Mouse (Mus musculus) hindbrain, embryonic 11.5 days (tissue): ENCODE data around the gene Selenos. TPM values are rescaled to one million over a fixed set of nuclear protein-coding genes. Genes with fewer than 3 reads are reported as not detected.
A peak's percentile ranks its signal among the peaks of the same experiment; 100 is the strongest.

ENCODE experiments used
- ATAC-seq: fragments of 200-750 bp; cut with Nextera tagmentation; 2 replicates; pipeline ENCODE4 v1.8.0; 2017; ENCODE audit warnings: mild to moderate bottlenecking, moderate TSS enrichment, moderate library complexity; ENCODE audit not compliant: low FRiP score
- DNase-seq: peaks from one replicate; pipeline ENCODE4 v3.0.0-alpha.2; 2015; ENCODE audit warnings: low spot score
- H3K27ac ChIP-seq: fragments of 300-500 bp; sonication (generic); 2 replicates; pipeline ENCODE4 v1.5.1; 2014; ENCODE audit warnings: mild to moderate bottlenecking, low read depth, low read length
- H3K27me3 ChIP-seq: fragments of 300-500 bp; sonication (generic); 2 replicates; pipeline ENCODE4 v1.6.1; 2014; ENCODE audit warnings: mild to moderate bottlenecking, low read length, moderate library complexity, mixed read lengths; ENCODE audit not compliant: control insufficient read depth, insufficient read depth
- H3K36me3 ChIP-seq: fragments of 300-500 bp; sonication (generic); 2 replicates; pipeline ENCODE4 v1.6.1; 2014; ENCODE audit warnings: mild to moderate bottlenecking, low read length, moderate library complexity, mixed read lengths; ENCODE audit not compliant: control insufficient read depth, insufficient read depth
- H3K4me1 ChIP-seq: fragments of 300-500 bp; sonication (generic); replicated peaks from 2 replicates; pipeline ENCODE4 v1.6.1; 2014; ENCODE audit warnings: low read length, mixed read lengths; ENCODE audit not compliant: control insufficient read depth, insufficient read depth
- H3K4me2 ChIP-seq: fragments of 300-500 bp; sonication (generic); replicated peaks from 2 replicates; pipeline ENCODE4 v1.6.1; 2014; ENCODE audit warnings: mild to moderate bottlenecking, low read depth, low read length
- H3K4me3 ChIP-seq: fragments of 300-500 bp; sonication (generic); 2 replicates; pipeline ENCODE4 v1.5.1; 2014; ENCODE audit warnings: low read depth, low read length
- H3K9ac ChIP-seq: fragments of 300-500 bp; sonication (generic); 2 replicates; pipeline ENCODE4 v1.6.1; 2014; ENCODE audit warnings: low read depth, low read length
- H3K9me3 ChIP-seq: fragments of 300-500 bp; sonication (generic); 2 replicates; pipeline ENCODE4 v1.6.1; 2016; ENCODE audit warnings: low read length; ENCODE audit not compliant: control insufficient read depth
- WGBS: fragments of 180-500 bp; shearing (Covaris S2); extraction: QIAGEN DNeasy Blood & Tissue Kit; methylation state at CpG from one replicate; pipeline ENCODE4 v1.1.7; 2014; 5-methylcytosine and 5-hydroxymethylcytosine counted together
- polyA plus RNA-seq: library from polyadenylated mRNA; unstranded; fragments of >200 nt; fragmentation: Nextera tagmentation; extraction: Ambion mirVana; gene quantifications from 2 replicates; pipeline ENCODE4 v1.2.1, GENCODE M21; 2014

The Selenos gene
- polyA plus RNA-seq, 1 experiment from 2014 or later: 88.2 TPM

GRCm38 (mm10) chr7:66061057-66061456, 18.4 kb upstream of the Selenos start:
- no peaks in the 10 kb centered on the region for H3K9me3 ChIP-seq
- 0 out of 2 replicates have a peak overlapping the region, but pooled peaks have one; percentile 53 for H3K27ac ChIP-seq
- WGBS: 3% methylated on average over 14 of the region's 14 CpGs
- peak overlapping the region; percentile 86 for H3K9ac ChIP-seq
- peak overlapping the region; percentile 97 for H3K4me3 ChIP-seq
- H3K36me3 ChIP-seq: no peaks in the 10 kb centered on the region
- DNase-seq (no peak), ATAC-seq (0 out of 2 replicates have a peak, but pooled peaks have one; percentile 10)
- H3K4me1 ChIP-seq: no peaks in the 10 kb centered on the region; the same call in 1 of the 2 replicates
- peak overlapping the region; percentile 75 for H3K4me2 ChIP-seq
- no peaks in the 10 kb centered on the region for H3K27me3 ChIP-seq

GRCm38 (mm10) chr7:66076411-66076810, 3.0 kb upstream of the Selenos start:
- Histone ChIP-seq H3K27me3 (no peaks in the 10 kb centered on the region), H3K4me1 (no peaks in the 10 kb centered on the region; the same call in 1 of the 2 replicates), H3K4me2 (no peak overlapping the region), H3K9me3 (no peaks in the 10 kb centered on the region), H3K27ac (no peak overlapping the region), H3K36me3 (0 out of 2 replicates have a peak, but pooled peaks cover 10% of the 10 kb centered on the region), H3K4me3 (no peak overlapping the region), H3K9ac (no peak overlapping the region)
- ATAC-seq (no peak), DNase-seq (no peak)
- WGBS: 96% methylated on average over 2 of the region's 2 CpGs

- peak overlapping the region; percentile 77 for H3K4me3 ChIP-seq
- H3K9me3 ChIP-seq: no peaks in the 10 kb centered on the region
- H3K36me3 ChIP-seq: 0 out of 2 replicates have a peak, but pooled peaks cover 5% of the 10 kb centered on the region
- H3K27me3 ChIP-seq: no peaks in the 10 kb centered on the region
- H3K9ac ChIP-seq: peak overlapping the region; percentile 72
- no peak overlapping the region for H3K27ac ChIP-seq
- H3K4me1 ChIP-seq: no peaks in the 10 kb centered on the region; the same call in 1 of the 2 replicates
- DNase-seq: peak; percentile 11
- H3K4me2 ChIP-seq: peak overlapping the region; percentile 68
- no peak for ATAC-seq
- whole genome bisulfite sequencing: 34% methylated on average over 5 of the region's 5 CpGs
These were observed 773 bp downstream of the Selenos start for GRCm38 (mm10) chr7:66080231-66080613.

- WGBS: 85% methylated on average over 6 of the region's 6 CpGs
- no peaks in the 10 kb centered on the region; the same call in 1 of the 2 replicates for H3K4me1 ChIP-seq
- H3K9me3 ChIP-seq: no peaks in the 10 kb centered on the region
- no peaks in the 10 kb centered on the region for H3K27me3 ChIP-seq
- ATAC-seq (no peak), DNase-seq (no peak)
- H3K4me3 ChIP-seq: no peak overlapping the region
- no peak overlapping the region for H3K4me2 ChIP-seq
- peaks cover 13% of the 10 kb centered on the region; the same call in 1 of the 2 replicates for H3K36me3 ChIP-seq
- H3K9ac ChIP-seq: no peak overlapping the region
- H3K27ac ChIP-seq: no peak overlapping the region
These were observed 4.3 kb downstream of the Selenos start for GRCm38 (mm10) chr7:66083757-66084156.

DNA sequence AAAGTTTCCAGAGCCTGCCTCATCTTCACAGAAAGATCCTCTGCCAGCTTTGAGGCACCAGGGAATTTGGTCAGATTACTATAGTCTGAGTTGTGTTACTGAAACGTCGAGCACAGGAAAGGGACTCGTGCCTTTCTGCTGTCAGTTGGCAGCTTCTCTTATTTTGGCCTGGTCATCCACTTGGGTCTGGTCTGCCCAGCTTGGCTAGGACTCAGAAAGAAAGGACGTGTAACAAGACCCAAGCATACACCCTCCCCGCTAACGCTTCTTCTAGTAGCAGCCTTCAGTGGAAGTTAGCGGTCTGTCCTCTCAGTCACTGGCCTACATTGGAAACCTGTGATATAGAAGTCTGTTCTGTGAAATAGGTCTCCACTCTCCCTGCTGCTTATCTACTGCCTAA, 5.1 kb downstream of the Selenos start:
- no peak overlapping the region for H3K4me3 ChIP-seq
- peaks cover 13% of the 10 kb centered on the region; the same call in 1 of the 2 replicates for H3K36me3 ChIP-seq
- no peaks in the 10 kb centered on the region; the same call in 1 of the 2 replicates for H3K4me1 ChIP-seq
- no peak overlapping the region for H3K9ac ChIP-seq
- H3K27me3 ChIP-seq: no peaks in the 10 kb centered on the region
- no peaks in the 10 kb centered on the region for H3K9me3 ChIP-seq
- ATAC-seq (no peak), DNase-seq (no peak)
- H3K27ac ChIP-seq: no peak overlapping the region
- 89% methylated on average over 7 of the region's 7 CpGs for WGBS
- no peak overlapping the region for H3K4me2 ChIP-seq

DNA sequence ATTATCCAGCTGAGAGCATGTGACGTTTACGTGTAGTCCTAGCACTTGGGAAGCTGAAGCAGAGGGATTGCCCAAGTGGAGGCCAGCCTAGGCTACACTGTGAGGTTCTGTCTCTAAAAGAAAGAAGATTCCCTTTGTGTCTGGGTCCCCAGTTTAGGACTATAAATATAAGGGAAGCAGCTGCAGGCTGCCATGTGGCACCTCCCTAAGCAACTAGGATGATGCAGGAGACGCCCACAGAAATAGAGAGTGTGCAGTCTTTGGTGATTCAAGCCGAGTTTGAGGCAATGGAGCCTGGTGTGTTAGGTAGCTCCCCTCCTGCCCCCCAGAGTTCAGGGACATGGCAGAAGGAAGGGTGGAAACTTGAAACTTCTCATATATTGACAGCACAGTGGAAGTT, 8.2 kb downstream of the Selenos start:
- H3K4me2 ChIP-seq: no peak overlapping the region
- no peaks in the 10 kb centered on the region for H3K4me1 ChIP-seq
- H3K36me3 ChIP-seq: peaks cover 17% of the 10 kb centered on the region; the same call in 1 of the 2 replicates
- DNase-seq (no peak), ATAC-seq (no peak)
- 91% methylated on average over 4 of the region's 4 CpGs for WGBS
- H3K27me3 ChIP-seq: no peaks in the 10 kb centered on the region
- H3K9ac ChIP-seq: no peak overlapping the region
- H3K27ac ChIP-seq: no peak overlapping the region
- no peak overlapping the region for H3K4me3 ChIP-seq
- H3K9me3 ChIP-seq: no peaks in the 10 kb centered on the region

DNA sequence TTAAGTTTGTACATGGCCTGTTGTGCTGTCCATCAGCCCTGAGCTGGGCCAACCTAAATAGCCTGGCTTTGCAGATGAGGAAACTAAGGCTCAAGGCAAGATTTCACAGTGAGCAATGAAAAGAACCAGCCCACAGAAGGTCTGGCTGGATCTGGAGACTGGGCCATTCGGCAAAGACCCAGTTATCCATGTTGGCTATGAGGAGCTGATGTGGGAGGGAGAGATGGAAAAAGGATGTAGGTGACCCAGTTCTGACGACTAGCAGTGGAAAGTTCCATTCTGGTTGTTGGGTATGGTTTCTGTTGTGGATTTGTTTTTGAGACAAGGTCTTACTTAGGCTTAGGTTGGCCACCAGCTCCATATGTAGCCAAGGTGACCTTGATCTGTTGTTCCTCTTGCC, 8.6 kb downstream of the Selenos start:
- no peak overlapping the region for H3K9ac ChIP-seq

DNA sequence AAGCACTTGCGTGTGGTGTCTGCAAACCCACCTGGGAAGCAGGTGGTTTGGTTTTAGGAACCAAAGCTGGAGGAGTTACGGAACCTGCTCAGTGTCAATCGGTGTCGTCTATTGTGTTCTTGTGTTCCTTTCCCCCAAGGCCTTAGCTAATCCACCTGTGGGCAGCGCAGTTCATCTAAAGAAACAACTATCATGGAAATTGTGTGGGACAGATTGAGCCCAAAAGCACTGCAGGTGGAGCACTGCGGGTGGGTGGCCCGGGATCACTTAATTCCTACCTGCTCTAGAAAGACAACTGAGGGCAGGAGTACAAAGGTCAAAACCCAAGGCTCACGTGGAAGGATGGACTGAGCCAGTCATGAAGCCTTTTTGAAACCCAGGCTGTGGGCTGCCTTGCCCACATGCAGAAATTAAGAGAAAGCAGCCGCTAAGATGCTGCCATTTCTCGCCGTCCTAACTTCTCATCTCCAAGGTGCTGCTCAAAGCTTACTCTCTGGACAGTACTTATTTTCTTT, 11.3 kb downstream of the Selenos start:
- DNase-seq (no peak), ATAC-seq (no peak)
- Histone ChIP-seq H3K4me2 (no peak overlapping the region), H3K9ac (no peak overlapping the region), H3K27ac (no peak overlapping the region), H3K27me3 (no peaks in the 10 kb centered on the region), H3K9me3 (no peaks in the 10 kb centered on the region), H3K36me3 (peaks cover 13% of the 10 kb centered on the region; the same call in 1 of the 2 replicates), H3K4me3 (no peak overlapping the region), H3K4me1 (no peaks in the 10 kb centered on the region)
- WGBS: 85% methylated on average over 11 of the region's 11 CpGs

More for the DNA sequence above, 8.6 kb downstream of the Selenos start:
- H3K9me3 ChIP-seq: no peaks in the 10 kb centered on the region
- no peak for ATAC-seq
- H3K36me3 ChIP-seq: peaks cover 17% of the 10 kb centered on the region; the same call in 1 of the 2 replicates
- H3K4me1 ChIP-seq: no peaks in the 10 kb centered on the region
- H3K4me3 ChIP-seq: no peak overlapping the region
- no peak overlapping the region for H3K27ac ChIP-seq
- DNase-seq: no peak
- WGBS: 80% methylated on average over 2 of the region's 2 CpGs
- H3K27me3 ChIP-seq: no peaks in the 10 kb centered on the region
- no peak overlapping the region for H3K4me2 ChIP-seq

DNA sequence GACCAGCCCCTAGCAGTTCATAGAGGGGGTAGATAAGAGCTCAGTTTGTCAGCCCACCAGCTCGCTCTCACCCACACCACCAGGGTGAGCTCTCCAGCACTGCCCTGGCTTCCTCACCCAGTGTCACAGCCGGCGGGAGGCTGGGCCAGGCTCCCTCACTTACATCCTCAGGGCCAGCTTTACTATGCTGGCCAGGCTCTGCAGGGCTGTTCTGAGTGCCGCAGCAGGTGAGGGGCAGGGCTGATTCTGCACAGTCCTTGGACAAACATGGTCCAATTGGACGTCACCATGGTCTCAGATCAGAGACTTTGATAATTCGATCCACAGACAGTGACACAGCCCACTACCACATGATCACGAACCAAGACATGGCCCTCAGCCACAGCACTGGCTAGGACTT, 12.1 kb downstream of the Selenos start:
- WGBS: 87% methylated on average over 7 of the region's 7 CpGs
- DNase-seq (no peak), ATAC-seq (no peak)
- Histone ChIP-seq H3K4me3 (no peak overlapping the region), H3K4me2 (no peak overlapping the region), H3K36me3 (peaks cover 10% of the 10 kb centered on the region; the same call in 1 of the 2 replicates), H3K27ac (no peak overlapping the region), H3K4me1 (no peaks in the 10 kb centered on the region), H3K9me3 (no peaks in the 10 kb centered on the region), H3K9ac (no peak overlapping the region), H3K27me3 (no peaks in the 10 kb centered on the region)
